Mouse (Mus musculus) forebrain, embryonic 12.5 days (tissue): ENCODE measurements around the gene Tigd3. TPM values are rescaled to one million over a fixed set of nuclear protein-coding genes. Genes with fewer than 3 reads are reported as not detected.

Experiments used
- ATAC-seq: fragments of 200-750 bp; cut with Nextera tagmentation; 2 replicates; pipeline ENCODE4 v1.8.0; 2017; ENCODE audit warnings: moderate TSS enrichment; ENCODE audit not compliant: low FRiP score
- H3K27ac ChIP-seq: fragments of 300-500 bp; sonication (generic); 2 replicates; pipeline ENCODE4 v1.5.1; 2016; ENCODE audit warnings: mild to moderate bottlenecking
- H3K27me3 ChIP-seq: fragments of 300-500 bp; sonication (generic); 2 replicates; pipeline ENCODE4 v1.6.1; 2016; ENCODE audit warnings: mild to moderate bottlenecking
- H3K36me3 ChIP-seq: fragments of 300-500 bp; sonication (generic); replicated peaks from 2 replicates; pipeline ENCODE4 v1.6.1; 2016; ENCODE audit warnings: mild to moderate bottlenecking
- H3K4me1 ChIP-seq: fragments of 300-500 bp; sonication (generic); 2 replicates; pipeline ENCODE4 v1.6.1; 2016
- H3K4me2 ChIP-seq: fragments of 300-500 bp; sonication (generic); 2 replicates; pipeline ENCODE4 v1.6.1; 2016; ENCODE audit warnings: mild to moderate bottlenecking, moderate library complexity
- H3K4me3 ChIP-seq: fragments of 300-500 bp; sonication (generic); replicated peaks from 2 replicates; pipeline ENCODE4 v1.5.1; 2016; ENCODE audit warnings: mild to moderate bottlenecking
- H3K9ac ChIP-seq: fragments of 300-500 bp; sonication (generic); 2 replicates; pipeline ENCODE4 v1.6.1; 2016; ENCODE audit warnings: mild to moderate bottlenecking
- H3K9me3 ChIP-seq: fragments of 300-500 bp; sonication (generic); 2 replicates; pipeline ENCODE4 v1.6.1; 2016
- WGBS: fragments of 180-500 bp; shearing (Covaris S2); methylation state at CpG from one replicate; pipeline ENCODE4 v1.1.7; 2016; 5-methylcytosine and 5-hydroxymethylcytosine counted together
- polyA plus RNA-seq: library from polyadenylated mRNA; unstranded; fragments of >200 nt; fragmentation: Nextera tagmentation; extraction: Ambion mirVana; gene quantifications from 2 replicates; pipeline ENCODE4 v1.2.1, GENCODE M21; 2016

The Tigd3 gene
- polyA plus RNA-seq, 1 experiment from 2014 or later, result 11.1 TPM

- Histone ChIP-seq H3K27me3 (no peaks in the 10 kb centered on the region), H3K9me3 (no peaks in the 10 kb centered on the region), H3K9ac (peak within 1 kb of the TSS; percentile 94), H3K4me2 (peak within 1 kb of the TSS; percentile 74), H3K27ac (peak within 1 kb of the TSS; percentile 79), H3K36me3 (0 out of 2 replicates have a peak, but pooled peaks cover 3% of the 10 kb centered on the region), H3K4me3 (peak within 1 kb of the TSS; percentile 82), H3K4me1 (peaks cover 31% of the 10 kb centered on the region)
- WGBS, result 24% methylated on average over 13 of the region's 13 CpGs
- no peak; the same call in 1 of the 2 replicates for ATAC-seq
Observed at GRCm38 (mm10) chr19:5913007-5913719, 19.2 kb upstream of the Tigd3 start, which contains the start of gene Dpf2. Gene Dpf2 (minus strand): TSS chr19:5913010.

- H3K4me1 ChIP-seq, result peaks cover 31% of the 10 kb centered on the region
- WGBS, result under 1% methylated on average over 59 of the region's 59 CpGs
- H3K36me3 ChIP-seq, result peaks cover 5% of the 10 kb centered on the region; the same call in 1 of the 2 replicates
- H3K9ac ChIP-seq, result peak overlapping the region; percentile 94
- H3K4me2 ChIP-seq, result peak overlapping the region; percentile 74
- no peaks in the 10 kb centered on the region for H3K9me3 ChIP-seq
- peak overlapping the region; percentile 82 for H3K4me3 ChIP-seq
- peak overlapping the region; percentile 79 for H3K27ac ChIP-seq
- peak; percentile 92 for ATAC-seq
- H3K27me3 ChIP-seq, result no peaks in the 10 kb centered on the region
Observed at GRCm38 (mm10) chr19:5912103-5913006, 18.4 kb upstream of the Tigd3 start.

GRCm38 (mm10) chr19:5911430-5912102 lies 17.6 kb upstream of the Tigd3 start:
- Histone ChIP-seq H3K27ac (peak overlapping the region; percentile 79), H3K4me2 (peak overlapping the region; percentile 74), H3K27me3 (no peaks in the 10 kb centered on the region), H3K9me3 (no peaks in the 10 kb centered on the region), H3K4me1 (peaks cover 31% of the 10 kb centered on the region), H3K4me3 (peak overlapping the region; percentile 82), H3K9ac (peak overlapping the region; percentile 94), H3K36me3 (peaks cover 13% of the 10 kb centered on the region)
- WGBS, result 8% methylated on average over 14 of the region's 14 CpGs
- no peak for ATAC-seq

- H3K4me1 ChIP-seq, result peaks cover 31% of the 10 kb centered on the region
- peak overlapping the region; percentile 74 for H3K4me2 ChIP-seq
- H3K9me3 ChIP-seq, result no peaks in the 10 kb centered on the region
- peaks cover 26% of the 10 kb centered on the region for H3K36me3 ChIP-seq
- no peaks in the 10 kb centered on the region for H3K27me3 ChIP-seq
- H3K9ac ChIP-seq, result peak overlapping the region; percentile 44; the same call in 1 of the 2 replicates
- peak overlapping the region; percentile 22 for H3K4me3 ChIP-seq
- ATAC-seq, result no peak
- WGBS, result 57% methylated on average over 6 of the region's 6 CpGs
- H3K27ac ChIP-seq, result peak overlapping the region; percentile 75
Observed at GRCm38 (mm10) chr19:5910221-5910620, 16.3 kb upstream of the Tigd3 start.

GRCm38 (mm10) chr19:5907275-5907674 lies 13.3 kb upstream of the Tigd3 start:
- WGBS, result 94% methylated on average over 3 of the region's 3 CpGs
- Histone ChIP-seq H3K9me3 (no peaks in the 10 kb centered on the region), H3K27ac (no peak overlapping the region), H3K36me3 (peaks cover 56% of the 10 kb centered on the region), H3K27me3 (no peaks in the 10 kb centered on the region), H3K4me3 (no peak overlapping the region), H3K4me2 (no peak overlapping the region), H3K4me1 (peaks cover 23% of the 10 kb centered on the region), H3K9ac (no peak overlapping the region)
- no peak for ATAC-seq

- peak overlapping the region; percentile 83 for H3K27ac ChIP-seq
- peak overlapping the region; percentile 80 for H3K4me2 ChIP-seq
- no peaks in the 10 kb centered on the region for H3K27me3 ChIP-seq
- peak overlapping the region; percentile 70 for H3K4me3 ChIP-seq
- peak overlapping the region; percentile 94 for H3K9ac ChIP-seq
- whole genome bisulfite sequencing, result 11% methylated on average over 20 of the region's 31 CpGs
- peaks cover 45% of the 10 kb centered on the region for H3K36me3 ChIP-seq
- ATAC-seq, result peak; percentile 57; the same call in 1 of the 2 replicates
- peaks cover 21% of the 10 kb centered on the region for H3K4me1 ChIP-seq
- H3K9me3 ChIP-seq, result no peaks in the 10 kb centered on the region
Observed at GRCm38 (mm10) chr19:5893282-5894001, 507 bp downstream of the Tigd3 start.

GRCm38 (mm10) chr19:5892735-5893134 lies 1.2 kb downstream of the Tigd3 start:
- WGBS, result 91% methylated on average over 13 of the region's 13 CpGs
- H3K27me3 ChIP-seq, result no peaks in the 10 kb centered on the region
- H3K36me3 ChIP-seq, result peaks cover 40% of the 10 kb centered on the region
- peak overlapping the region; percentile 80 for H3K4me2 ChIP-seq
- H3K4me1 ChIP-seq, result peaks cover 21% of the 10 kb centered on the region
- H3K27ac ChIP-seq, result no peak overlapping the region
- no peaks in the 10 kb centered on the region for H3K9me3 ChIP-seq
- no peak for ATAC-seq
- peak overlapping the region; percentile 94; the same call in 1 of the 2 replicates for H3K9ac ChIP-seq
- peak overlapping the region; percentile 70 for H3K4me3 ChIP-seq

- no peak overlapping the region for H3K27ac ChIP-seq
- H3K4me1 ChIP-seq, result peaks cover 21% of the 10 kb centered on the region
- no peak overlapping the region for H3K4me3 ChIP-seq
- H3K36me3 ChIP-seq, result peaks cover 35% of the 10 kb centered on the region
- WGBS, result 96% methylated on average over 7 of the region's 7 CpGs
- no peak overlapping the region for H3K9ac ChIP-seq
- H3K4me2 ChIP-seq, result no peak overlapping the region
- H3K9me3 ChIP-seq, result no peaks in the 10 kb centered on the region
- H3K27me3 ChIP-seq, result no peaks in the 10 kb centered on the region
- ATAC-seq, result no peak
Observed at GRCm38 (mm10) chr19:5892262-5892661, 1.7 kb downstream of the Tigd3 start.

- H3K27ac ChIP-seq, result no peak overlapping the region
- H3K4me1 ChIP-seq, result peaks cover 21% of the 10 kb centered on the region
- WGBS, result 94% methylated on average over 12 of the region's 12 CpGs
- no peaks in the 10 kb centered on the region for H3K9me3 ChIP-seq
- H3K4me3 ChIP-seq, result no peak overlapping the region
- no peak overlapping the region for H3K4me2 ChIP-seq
- ATAC-seq, result no peak
- H3K36me3 ChIP-seq, result peaks cover 31% of the 10 kb centered on the region
- H3K9ac ChIP-seq, result no peak overlapping the region
- no peaks in the 10 kb centered on the region for H3K27me3 ChIP-seq
Observed at GRCm38 (mm10) chr19:5891521-5892258, 2.3 kb downstream of the Tigd3 start.

- Histone ChIP-seq H3K9ac (no peak overlapping the region), H3K4me1 (peaks cover 19% of the 10 kb centered on the region), H3K27me3 (no peaks in the 10 kb centered on the region), H3K9me3 (no peaks in the 10 kb centered on the region), H3K4me3 (no peak overlapping the region), H3K27ac (no peak overlapping the region), H3K36me3 (peaks cover 18% of the 10 kb centered on the region), H3K4me2 (no peak overlapping the region)
- WGBS, result 87% methylated on average over 4 of the region's 4 CpGs
- ATAC-seq, result no peak
Observed at GRCm38 (mm10) chr19:5889211-5889610, 4.7 kb downstream of the Tigd3 start.

- Histone ChIP-seq H3K4me1 (peaks cover 9% of the 10 kb centered on the region; the same call in 1 of the 2 replicates), H3K9me3 (no peaks in the 10 kb centered on the region), H3K36me3 (peaks cover 14% of the 10 kb centered on the region), H3K4me2 (no peak overlapping the region), H3K27ac (no peak overlapping the region), H3K27me3 (no peaks in the 10 kb centered on the region), H3K4me3 (no peak overlapping the region), H3K9ac (no peak overlapping the region)
- 87% methylated on average over 3 of the region's 3 CpGs for WGBS
- no peak for ATAC-seq
Observed at GRCm38 (mm10) chr19:5887234-5887815, 6.6 kb downstream of the Tigd3 start.
